ENCODE assay signal across 11 mouse cellular contexts in genomic region chr17:84048533-84048932, GRCm38 (mm10).
A peak's percentile ranks its signal among the peaks of the same experiment; 100 is the strongest.
DNase-seq lines count a peak whose midpoint lies in the region; ATAC-seq and TF ChIP-seq lines count a peak whose summit lies in the region.
"Had no signal": no experiment of that assay in that cellular context is flagged by ENCODE, and none has a peak within 500 bp of the region (broad histone marks: within the 10 kb centered on the region; RNA-seq: fewer than 3 reads in every experiment).

No protein-coding gene starts in this region.

- DNase-seq in adrenal gland, postnatal 10 days = peak; percentile 72
- no peak for DNase-seq in adrenal gland, adult 18-20 months (ENCODE audit: low spot score in 2 of 2)
- DNase-seq in lung, postnatal 10 days = peak; percentile 50
- no peak for DNase-seq in lung, adult 2 months
- peak; percentile 66 for DNase-seq in heart, postnatal 25 days (ENCODE audit: low spot score)
- DNase-seq in urinary bladder, postnatal 14 days (ENCODE audit: low spot score) = no peak
- DNase-seq: thymus, postnatal 14 days had no signal

- peak overlapping the region; percentile 26; the same call in 1 of the 2 replicates for H3K27ac ChIP-seq in hindbrain, embryonic 15.5 days (replicated peaks)
- H3K27ac ChIP-seq in hindbrain, embryonic 12.5 days = no peak overlapping the region
- H3K27ac ChIP-seq: kidney, postnatal 0 days; limb, embryonic 13.5 days had no signal

- no peak overlapping the region for H3K4me3 ChIP-seq in hindbrain, embryonic 15.5 days
- H3K4me3 ChIP-seq in hindbrain, embryonic 12.5 days = no peak overlapping the region
- H3K4me3 ChIP-seq in lung, adult 2 months (replicated peaks; ENCODE audit: extremely low read depth, low read depth, low read length) = no peak overlapping the region
- H3K4me3 ChIP-seq: limb, embryonic 13.5 days had no signal

- intact Hi-C loops in heart, postnatal 25 days (cut with DNase I) = no loop called here

- no peaks in the 10 kb centered on the region for H3K9me3 ChIP-seq in hindbrain, embryonic 15.5 days
- H3K9me3 ChIP-seq in hindbrain, embryonic 12.5 days (replicated peaks) = no peaks in the 10 kb centered on the region

- 0 out of 2 replicates have a peak, but pooled peaks cover 5% of the 10 kb centered on the region for H3K4me1 ChIP-seq in hindbrain, embryonic 15.5 days (replicated peaks)
- peaks cover 14% of the 10 kb centered on the region for H3K4me1 ChIP-seq in hindbrain, embryonic 12.5 days
- H3K4me1 ChIP-seq in lung, adult 2 months (ENCODE audit: control insufficient read depth, insufficient read depth, low read length) = peaks cover 3% of the 10 kb centered on the region

- no peak overlapping the region for H3K9ac ChIP-seq in hindbrain, embryonic 15.5 days
- H3K9ac ChIP-seq in hindbrain, embryonic 12.5 days = no peak overlapping the region
- H3K9ac ChIP-seq: limb, embryonic 13.5 days had no signal

- H3K36me3 ChIP-seq in hindbrain, embryonic 15.5 days = no peaks in the 10 kb centered on the region
- no peaks in the 10 kb centered on the region for H3K36me3 ChIP-seq in hindbrain, embryonic 12.5 days
- H3K36me3 ChIP-seq: limb, embryonic 13.5 days had no signal

- WGBS in hindbrain, embryonic 15.5 days = 50% methylated on average over 6 of the region's 6 CpGs
- 63% methylated on average over 6 of the region's 6 CpGs for WGBS in hindbrain, embryonic 12.5 days
- 52% methylated on average over 6 of the region's 6 CpGs for WGBS in lung, adult 2 months

- no peak overlapping the region for H3K4me2 ChIP-seq in hindbrain, embryonic 15.5 days
- no peak overlapping the region for H3K4me2 ChIP-seq in hindbrain, embryonic 12.5 days (replicated peaks)
- H3K4me2 ChIP-seq: limb, embryonic 13.5 days had no signal

- H3K27me3 ChIP-seq in hindbrain, embryonic 15.5 days = no peaks in the 10 kb centered on the region
- no peaks in the 10 kb centered on the region for H3K27me3 ChIP-seq in hindbrain, embryonic 12.5 days
- H3K27me3 ChIP-seq: limb, embryonic 13.5 days had no signal

- TF ChIP-seq CTCF in lung, adult 2 months (IDR thresholded peaks at IDR 0.05; ENCODE audit: insufficient read depth, low read length) = no peak

- no peak for TF ChIP-seq POLR2A in lung, adult 2 months (IDR thresholded peaks at IDR 0.05; ENCODE audit: borderline replicate concordance, extremely low read depth, low read depth, low read length)

- ATAC-seq in hindbrain, embryonic 15.5 days (ENCODE audit: low FRiP score, low read depth) = no peak; the same call in 1 of the 2 replicates
- ATAC-seq in hindbrain, embryonic 12.5 days (ENCODE audit: low FRiP score) = no peak

Comparison
In these comparisons a context has a peak if more than half of its experiments do, and no peak if none do; other contexts are left out.
1. DNase-seq: peak in adrenal gland, postnatal 10 days (single experiment), lung, postnatal 10 days (single experiment) and heart, postnatal 25 days (single experiment); none in adrenal gland, adult 18-20 months (0 of 2), lung, adult 2 months (single experiment) and urinary bladder, postnatal 14 days (single experiment).